Mouse (Mus musculus) C2C12 (cell line): ENCODE data around the gene Cdk17.

Experiments used
- CTCF ChIP-seq: IDR thresholded peaks from one replicate; pipeline ENCODE4 v1.5.1; 2011; ENCODE audit not compliant: control insufficient read depth, insufficient read depth, insufficient read length
- FOSL1 ChIP-seq: IDR thresholded peaks from one replicate; pipeline ENCODE4 v1.8.0; 2011; ENCODE audit warnings: mild to moderate bottlenecking, low read length; ENCODE audit not compliant: poor library complexity, insufficient read depth, severe bottlenecking
- MAX ChIP-seq: IDR thresholded peaks from one replicate; pipeline ENCODE4 v1.6.1; 2011; ENCODE audit warnings: mild to moderate bottlenecking, control low read depth
- USF1 ChIP-seq: IDR thresholded peaks from one replicate; pipeline ENCODE4 v1.6.1; 2011; ENCODE audit warnings: low read depth, mild to moderate bottlenecking, control low read depth, moderate library complexity

DNA sequence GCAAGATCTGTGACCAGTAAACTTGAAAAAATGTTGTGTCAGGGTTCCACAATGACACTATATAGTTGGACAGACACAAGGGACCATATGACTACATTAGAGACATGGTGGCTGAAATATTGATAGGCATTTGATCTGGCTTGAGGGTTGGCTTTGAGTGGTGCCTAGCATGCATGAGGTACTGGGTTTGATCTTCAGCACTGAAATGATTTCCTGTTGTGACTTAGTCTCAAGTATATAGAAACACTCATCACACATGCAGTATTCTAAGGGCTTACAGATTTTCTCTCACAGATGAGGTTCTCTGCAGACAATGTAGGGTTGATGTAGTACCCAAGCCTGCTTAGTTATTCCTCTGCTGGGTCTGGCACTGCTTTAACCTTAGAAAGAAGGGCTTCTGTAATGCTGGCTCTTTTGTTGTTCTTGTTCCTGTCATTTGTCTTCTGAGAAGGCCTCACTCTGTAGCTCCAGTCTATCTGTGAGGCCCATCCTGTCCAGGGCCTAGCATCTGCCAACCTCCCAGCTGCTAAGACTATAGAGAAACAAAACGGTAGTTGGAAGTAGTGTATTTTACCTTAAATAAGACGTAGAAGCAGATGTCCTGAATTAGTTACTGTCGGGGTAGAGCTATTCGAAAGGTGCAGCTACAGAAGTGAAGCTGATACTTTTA is 44.7 kb downstream of the Cdk17 start:
- TF ChIP-seq CTCF (no peak), MAX (no peak), FOSL1 (no peak), USF1 (no peak)
